Mouse (Mus musculus) embryo, embryonic 11 days (tissue): ENCODE measurements at regions not wholly inside any gene's neighbourhood (a gene's known extent, or its start where the extent isn't known, plus 50 kb on each side); places are given as distances from the start of the nearest gene placed in this dataset.

Experiments used
- DNase-seq: peaks from one replicate; pipeline ENCODE4 v3.0.0-alpha.2; 2015

DNA sequence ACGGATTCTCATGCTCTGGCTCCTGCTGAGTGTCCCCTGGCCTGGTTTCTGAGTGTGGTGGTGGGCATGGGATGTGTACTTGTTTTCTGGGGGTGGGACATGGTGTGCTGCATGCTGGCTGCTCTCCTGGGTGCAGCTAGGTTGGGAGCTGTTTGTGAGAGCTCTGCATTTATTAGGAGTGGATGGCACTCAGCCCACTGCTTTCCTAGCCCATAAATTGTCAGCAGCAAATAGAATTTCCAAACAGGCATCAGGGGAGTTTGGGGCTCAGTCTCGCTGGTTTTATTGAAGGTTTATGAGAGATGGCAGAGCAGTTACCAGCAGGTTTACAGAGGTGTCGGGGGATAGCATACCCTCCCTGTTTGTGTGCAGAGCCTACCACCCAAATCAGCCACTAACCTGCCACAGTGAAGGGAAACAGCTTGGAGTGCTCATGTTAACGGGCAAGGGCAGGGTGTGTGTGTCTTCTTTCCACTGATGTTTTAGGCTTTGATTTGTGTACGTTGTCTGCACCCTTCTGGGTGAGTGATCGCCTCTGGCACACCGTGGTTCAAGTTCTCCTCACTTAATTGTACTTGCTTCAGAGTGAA is 372.6 kb downstream of the Eipr1 start:
- DNase-seq, result no peak

DNA sequence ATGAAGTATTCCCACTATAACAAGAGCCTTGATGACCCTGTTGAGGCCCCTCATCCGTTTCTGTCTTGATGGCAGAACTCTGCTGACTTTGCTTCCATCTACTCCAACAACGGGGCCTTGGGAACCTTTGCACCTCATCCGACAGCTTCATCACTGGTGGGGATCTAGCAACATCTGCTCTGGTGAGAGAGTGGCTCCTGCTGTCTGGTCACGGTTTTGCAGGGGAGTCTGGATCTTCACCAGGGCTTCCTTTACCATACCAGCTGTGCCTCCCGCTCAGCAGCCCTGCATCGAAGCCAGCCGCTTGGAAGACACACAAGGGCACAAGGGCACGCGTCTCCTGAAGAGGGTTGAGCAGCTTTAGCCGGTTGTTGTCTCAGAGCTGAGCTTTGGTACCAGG is 377.2 kb downstream of the Eipr1 start:
- peak; percentile 57 for DNase-seq

DNA sequence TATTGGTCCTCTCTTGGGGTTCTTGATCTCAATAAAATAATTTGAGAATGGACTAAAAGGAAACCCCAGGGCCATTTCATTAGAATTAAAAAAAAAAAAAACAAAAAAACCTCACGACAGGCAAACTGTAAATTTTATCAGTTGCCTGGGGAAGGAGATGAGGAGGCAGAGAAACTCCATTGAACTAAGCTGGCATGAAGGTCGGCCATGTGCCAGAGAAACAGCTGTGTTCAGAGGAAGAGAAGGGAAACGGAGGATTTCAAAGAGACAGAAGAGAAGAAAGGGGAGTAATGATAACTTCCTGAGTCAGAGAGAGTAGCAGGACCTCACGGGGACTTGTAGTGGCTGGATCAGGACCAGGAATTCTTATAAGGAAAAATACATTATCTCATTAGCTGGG is 377.7 kb downstream of the Eipr1 start:
- no peak for DNase-seq

DNA sequence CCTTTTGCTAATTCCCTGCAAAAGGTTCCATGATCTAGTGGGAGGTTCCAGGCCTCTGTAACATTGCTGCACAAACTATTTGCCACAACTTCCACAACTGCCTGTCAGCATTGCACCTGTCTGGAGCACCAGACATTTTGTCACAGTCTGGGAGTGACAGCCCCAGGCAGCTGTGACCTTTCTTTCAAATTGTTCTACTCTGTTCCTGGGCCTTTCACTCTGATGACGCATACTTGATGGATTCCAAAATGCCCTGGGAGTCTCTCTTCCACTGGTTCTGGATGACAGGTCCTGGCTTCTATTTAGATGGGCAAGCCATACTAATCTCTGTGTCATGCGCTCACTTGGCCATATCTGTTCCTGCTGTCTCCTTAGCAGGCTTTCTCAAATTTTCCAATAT is 382.7 kb downstream of the Eipr1 start:
- no peak for DNase-seq

DNA sequence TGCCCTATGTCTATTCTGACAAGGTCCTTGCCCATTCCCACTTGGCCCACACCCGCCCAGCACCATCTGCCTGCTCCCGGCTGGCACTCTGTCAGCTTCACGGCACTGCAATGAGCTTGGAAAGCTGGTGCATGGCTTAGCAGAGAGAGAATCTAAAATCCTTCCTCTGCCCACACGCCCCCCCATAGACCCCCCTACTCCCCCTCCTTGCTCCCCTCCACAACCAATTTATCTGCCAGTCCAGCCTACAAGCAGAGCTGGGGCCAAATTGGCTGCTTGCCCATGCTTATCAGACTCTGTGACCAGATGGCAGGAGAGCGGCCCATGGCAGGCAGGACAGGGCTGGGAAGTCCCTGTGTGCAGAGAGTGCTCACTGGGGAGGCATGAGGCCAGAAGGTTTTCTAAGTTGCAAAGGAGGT is 385.3 kb downstream of the Eipr1 start:
- no peak for DNase-seq

DNA sequence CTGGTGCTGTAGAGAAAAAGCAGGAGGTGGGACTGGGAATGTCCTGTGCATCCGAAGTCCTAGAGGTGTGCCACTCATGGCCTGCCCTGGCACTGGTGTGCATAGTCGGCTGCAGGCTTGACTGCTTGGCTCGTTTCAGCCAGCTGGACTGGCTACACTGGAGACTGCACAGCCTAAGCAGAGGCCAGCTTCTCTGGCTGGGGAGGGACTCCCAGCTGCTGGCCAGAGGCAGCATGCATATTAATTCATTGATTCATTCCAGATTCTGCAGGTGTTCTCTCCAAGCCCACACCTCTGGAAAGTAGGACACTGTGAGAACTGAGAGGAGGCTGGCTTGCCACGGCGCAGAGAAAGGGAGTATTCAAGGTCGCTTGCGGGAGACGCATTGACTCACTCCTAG is 385.9 kb downstream of the Eipr1 start:
- DNase-seq, result no peak

DNA sequence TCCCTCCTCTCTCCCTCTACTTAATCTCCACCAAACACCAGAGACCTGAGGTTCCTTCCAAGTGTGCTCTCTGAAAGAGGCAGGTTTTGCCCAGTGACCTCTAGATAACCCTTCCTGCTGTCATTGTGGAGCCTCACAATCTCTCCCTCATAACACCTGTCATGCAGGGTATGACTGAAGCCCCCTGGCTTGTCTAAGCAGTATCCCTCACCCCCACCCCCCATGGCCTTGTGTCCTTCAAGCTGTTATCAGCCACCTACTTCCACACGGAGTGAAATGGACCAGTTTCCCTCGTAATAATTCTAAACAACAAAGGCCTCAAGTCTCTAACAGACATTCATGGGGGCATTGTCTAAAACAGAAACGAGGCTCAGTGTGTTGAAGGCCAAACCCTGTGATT is 387.6 kb upstream of the Myt1l start:
- DNase-seq, result no peak

DNA sequence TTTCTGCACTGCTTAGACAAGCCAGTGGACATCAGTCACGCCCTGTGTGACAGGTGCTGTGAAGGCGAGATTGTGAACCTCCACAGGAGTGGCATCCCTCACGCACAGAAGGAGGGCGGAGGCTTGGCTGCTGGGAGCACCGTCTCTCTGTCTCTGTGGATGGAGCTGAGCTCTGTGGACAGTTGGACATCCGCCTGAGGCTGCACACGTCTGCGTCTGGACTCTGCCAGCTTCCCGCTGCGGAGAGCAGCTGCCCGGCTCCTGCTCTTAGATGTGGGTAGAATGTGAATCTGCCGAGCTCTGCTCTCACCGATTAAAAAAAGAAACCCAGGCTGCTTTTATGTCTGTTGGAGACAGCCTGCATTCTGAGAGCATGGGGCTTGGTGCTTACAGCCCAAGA is 387.1 kb upstream of the Myt1l start:
- no peak for DNase-seq

DNA sequence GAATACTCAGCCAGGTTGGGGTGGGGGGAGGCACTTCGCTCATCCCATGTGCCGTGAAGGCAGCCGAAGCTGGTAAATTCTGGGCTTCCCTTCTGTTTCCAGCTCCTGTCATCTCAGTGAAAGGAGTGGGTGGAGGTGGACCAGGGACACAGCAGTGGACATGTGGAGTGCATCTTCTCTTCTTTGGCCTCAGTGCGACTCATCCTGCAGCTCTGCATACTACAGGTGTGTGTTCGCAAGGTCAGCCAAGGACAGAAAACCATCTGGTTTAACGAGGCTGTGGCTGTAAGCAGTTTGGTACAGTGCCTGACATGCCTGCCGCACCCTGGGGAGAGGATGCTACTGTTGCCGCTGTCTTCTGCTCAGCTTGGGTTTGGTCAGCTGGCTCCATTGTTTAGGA is 386.3 kb upstream of the Myt1l start:
- no peak for DNase-seq

DNA sequence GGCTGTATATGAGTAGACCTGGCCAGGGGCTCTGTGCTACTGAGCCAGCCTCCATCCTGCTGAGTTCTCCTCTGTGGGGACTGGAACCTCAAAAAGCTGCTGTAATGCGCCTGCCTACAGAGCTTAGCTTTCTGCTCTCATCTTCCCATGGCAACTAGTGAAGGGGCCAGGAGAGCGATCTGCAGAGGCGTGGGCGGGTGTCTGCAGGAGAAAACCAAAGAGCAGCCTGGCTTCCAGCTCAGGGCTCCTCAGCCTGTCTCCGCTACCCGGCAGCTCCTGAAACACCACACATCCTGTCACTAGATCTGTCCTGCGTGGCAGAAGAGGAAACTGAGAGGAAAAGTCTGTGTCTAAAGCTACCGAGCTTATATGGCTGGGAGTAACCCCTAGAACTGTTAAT is 384.9 kb upstream of the Myt1l start:
- DNase-seq, result no peak

DNA sequence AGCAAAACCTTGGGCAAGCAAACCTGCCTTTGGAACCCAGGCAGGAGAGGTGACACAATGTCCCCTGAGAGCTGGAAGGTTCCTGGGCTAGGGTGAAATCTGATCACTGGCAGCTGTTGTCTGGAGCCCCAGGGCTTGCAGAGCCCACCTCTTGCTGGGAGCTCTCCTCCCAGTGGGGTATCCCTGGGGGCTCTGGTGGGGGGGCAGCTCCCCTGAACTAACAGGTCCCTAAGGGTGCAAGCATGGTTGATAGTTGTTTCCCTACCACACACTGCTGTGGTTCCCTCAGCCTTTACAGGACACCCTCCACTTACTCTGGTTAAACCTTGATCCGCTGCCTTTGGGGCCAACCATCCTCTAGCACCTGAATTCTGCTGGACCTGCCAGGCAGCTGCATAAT is 367.3 kb upstream of the Myt1l start:
- no peak for DNase-seq

DNA sequence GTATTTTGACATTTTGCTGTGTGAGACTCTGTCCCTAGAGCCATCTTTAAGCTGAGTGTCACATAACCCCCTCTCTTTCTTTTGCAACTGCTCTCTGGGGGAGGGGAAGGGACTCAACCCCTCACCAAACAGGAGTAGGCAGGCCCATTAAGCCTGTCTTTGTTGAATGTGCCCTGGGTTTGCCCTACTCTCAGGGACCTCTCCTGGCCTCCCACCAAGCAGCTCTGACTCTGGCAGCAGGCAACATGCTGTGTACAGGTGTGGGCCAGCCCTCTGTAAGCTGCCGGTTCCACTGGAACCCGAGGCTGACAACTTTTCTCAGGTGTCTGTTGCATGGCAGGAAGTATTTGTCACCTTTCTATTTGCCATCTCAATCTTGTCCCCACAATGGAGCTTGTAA is 366.6 kb upstream of the Myt1l start:
- DNase-seq, result no peak

DNA sequence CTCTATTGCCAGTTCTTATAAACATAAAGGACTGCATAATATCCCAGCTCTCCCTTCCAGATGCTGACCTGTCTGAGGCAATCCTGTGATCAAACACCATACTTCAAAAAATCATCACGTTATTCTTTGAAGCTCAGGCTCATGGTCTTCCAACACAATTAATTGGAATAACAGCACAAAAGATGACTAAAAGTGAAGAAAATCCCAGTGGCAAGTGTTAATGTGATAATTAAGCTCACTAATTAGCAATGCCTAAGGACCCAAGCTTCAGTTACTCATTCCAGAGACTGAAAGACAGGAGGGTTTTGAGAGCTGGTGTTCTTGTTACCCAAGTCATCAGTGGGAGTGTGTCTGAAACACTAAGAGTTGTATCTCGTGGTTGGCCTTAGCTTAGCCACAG is 363.5 kb upstream of the Myt1l start:
- DNase-seq, result no peak

DNA sequence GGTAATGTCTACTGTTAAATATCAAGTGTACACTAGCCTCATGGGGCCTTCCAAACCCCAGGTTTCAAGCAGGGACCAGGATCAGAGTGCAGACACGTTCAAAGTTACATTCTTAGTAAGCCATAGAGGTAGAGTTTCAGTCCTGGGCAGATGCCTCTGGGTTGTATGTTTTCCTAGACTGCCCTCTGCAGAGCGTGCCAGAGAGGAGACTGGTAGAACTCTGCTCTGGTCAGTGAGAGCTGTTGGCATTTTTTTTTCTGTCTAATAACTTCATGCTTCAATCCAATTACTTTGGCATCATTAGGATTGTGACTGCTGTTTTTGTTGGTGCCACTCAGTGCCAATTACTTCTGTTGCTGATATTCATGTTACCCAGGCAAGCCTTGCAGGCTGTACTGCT is 361.9 kb upstream of the Myt1l start:
- DNase-seq, result no peak

DNA sequence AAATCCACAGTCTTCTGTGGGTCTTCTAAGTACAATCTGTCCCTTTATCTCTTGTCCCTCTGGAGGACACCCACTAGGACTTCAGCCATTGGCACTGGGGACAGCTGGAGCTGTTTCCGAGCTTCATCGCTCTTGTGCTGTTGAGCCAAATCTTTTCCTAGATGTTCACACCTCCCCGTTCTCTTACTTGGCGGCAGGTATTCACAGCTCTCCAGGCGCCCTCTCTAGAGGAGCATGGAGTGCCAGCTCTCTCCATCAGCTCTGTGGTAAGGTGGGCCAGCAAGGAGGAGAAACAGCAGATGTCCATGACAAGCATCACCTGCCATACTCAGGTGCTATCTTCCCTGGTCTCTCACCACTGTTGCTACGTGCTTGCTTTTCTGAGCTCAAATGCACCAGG is 360.3 kb upstream of the Myt1l start:
- DNase-seq, result no peak

DNA sequence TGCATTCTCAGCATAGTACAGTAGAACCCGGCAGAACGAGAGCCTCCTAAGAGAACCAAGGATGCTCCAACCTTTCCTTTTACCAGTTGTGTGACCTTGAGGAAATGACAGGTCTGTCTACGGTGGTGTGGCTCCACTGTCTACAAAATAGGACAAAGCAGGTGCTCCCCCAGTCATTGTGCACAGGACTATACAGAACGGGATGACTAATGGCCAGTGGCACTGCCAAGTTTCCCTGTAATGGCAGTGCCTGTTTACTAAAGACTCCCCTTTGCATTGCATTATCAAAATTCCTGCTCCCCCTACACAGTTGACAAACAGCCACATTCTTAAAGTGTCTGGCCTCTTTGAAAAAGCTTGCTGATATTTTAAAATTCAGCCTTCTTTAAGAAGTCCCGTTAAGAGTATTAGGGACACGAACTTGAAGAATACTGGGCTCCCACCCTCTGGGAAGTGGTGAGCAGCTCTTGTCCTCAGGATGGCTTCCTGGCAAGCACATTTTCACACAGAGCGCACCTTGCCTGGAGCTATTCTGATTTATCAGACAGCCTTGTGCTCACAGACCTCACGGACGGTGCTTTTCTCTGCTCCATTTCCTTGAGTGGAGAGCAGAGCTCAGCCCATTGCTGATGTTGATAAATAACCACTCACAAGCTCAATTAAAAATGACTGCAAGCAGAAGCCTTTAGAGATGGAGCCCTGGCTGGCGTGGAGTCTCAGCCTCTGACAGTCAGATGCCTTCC is 352.3 kb upstream of the Myt1l start:
- DNase-seq, result no peak

DNA sequence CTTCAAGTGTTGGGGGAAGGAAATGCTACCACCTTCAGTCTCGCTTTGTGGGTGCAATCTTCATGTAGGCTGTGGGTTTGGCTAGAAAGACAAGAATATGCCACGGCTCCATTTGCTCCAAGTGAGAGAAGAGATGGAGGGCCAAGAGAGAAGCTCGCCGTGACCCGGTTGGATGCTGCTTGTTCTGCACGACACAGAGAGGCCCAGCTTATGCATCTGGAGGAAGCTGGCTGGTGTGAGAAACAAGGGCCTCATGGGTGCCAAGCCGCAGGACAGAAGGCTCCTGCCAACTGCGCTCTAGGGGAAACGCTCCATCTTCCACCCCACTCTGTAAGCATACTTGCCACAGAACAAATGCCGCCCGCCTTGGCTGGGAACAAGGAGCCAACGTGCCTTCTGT is 351.0 kb upstream of the Myt1l start:
- DNase-seq, result no peak

DNA sequence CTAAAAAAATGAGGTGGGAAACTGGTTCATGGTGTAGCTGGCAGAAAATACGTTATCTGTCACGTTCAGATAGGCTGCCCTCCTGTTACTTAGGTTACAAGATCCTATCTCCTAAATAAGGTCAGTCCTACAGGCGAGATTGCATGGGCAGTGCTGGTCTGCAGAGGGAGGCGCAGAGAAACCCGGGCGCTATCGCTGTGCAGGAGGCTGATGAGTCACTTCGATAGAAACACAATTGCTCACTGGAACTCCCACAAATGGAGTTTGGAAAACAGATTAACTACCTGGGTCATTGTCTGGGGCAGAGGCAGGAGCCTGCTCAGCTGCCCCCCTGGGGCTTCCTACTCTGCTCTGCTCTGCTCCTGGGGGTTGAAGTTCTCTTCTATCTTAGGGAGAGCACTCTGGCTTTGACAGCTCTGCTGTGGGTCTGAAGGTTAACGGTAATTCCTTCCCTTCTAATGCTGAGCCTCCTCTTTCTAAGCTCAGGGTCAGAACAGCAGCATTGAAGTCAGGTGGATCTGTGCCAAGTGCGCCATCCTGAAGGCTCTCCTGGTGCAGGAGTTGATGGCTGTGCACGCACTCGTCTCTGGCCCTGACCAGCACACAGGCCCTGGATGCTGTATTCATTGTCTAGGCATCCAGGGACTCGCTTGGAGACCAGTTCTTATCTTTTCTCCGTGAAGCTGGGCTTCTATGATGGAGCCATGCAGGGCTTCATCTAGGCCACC is 349.9 kb upstream of the Myt1l start:
- DNase-seq, result no peak

DNA sequence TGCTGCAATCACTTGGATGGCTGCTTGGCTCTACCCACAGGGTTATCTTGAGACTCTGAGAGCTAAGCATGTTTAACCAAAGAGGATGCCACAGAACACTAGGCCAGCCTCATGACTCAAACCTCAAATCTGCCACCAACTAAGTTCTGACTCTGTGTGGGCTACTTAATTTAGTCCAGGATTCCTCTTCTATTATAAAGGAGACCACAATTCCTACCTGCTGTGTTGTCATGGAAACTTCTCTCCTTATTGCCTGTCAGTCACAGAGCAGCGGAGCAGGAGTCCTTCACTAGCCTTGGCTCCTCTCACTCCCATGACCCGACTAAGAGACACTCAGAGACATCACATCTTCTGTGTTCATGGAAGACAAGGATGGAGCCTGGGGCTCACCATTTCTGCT is 348.8 kb upstream of the Myt1l start:
- peak; percentile 31 for DNase-seq

DNA sequence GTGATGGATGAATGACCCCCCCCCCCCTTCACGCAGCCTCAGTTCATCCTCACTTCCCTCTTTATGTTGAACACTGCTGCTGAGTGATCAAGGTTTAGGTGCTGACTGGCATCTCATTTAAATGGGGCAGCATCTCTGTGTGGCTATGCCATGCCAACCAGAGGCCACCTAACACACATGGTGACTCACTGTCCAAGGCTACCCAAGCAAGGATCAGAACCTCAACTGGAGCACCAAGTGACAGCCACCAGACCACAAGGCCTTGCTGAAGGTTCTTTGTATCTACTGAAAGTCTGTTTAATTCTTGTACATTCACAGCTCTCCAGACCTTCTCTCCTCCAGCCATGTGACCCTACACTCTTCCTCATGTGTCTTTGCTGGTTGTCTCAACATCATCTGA is 347.6 kb upstream of the Myt1l start:
- no peak for DNase-seq

DNA sequence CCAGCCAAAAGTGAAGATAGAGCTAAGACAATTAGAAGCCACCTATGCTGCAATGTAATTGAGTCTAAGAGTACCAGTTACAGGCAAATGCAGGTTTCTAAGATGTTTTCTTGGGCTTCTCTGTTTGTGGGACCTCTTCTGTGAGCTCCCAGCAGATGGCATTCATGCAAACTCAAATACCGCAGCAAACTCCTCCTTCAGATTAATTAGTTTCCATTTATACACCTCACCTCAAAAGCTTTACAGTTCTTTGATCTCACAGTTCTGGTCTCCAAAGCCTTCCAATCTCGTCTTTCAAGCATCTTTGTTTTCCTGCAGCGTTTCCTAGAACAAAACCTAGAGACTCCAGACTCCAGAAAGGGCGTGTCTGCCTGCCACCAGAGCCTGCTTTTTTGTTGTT is 340.6 kb upstream of the Myt1l start:
- no peak for DNase-seq

DNA sequence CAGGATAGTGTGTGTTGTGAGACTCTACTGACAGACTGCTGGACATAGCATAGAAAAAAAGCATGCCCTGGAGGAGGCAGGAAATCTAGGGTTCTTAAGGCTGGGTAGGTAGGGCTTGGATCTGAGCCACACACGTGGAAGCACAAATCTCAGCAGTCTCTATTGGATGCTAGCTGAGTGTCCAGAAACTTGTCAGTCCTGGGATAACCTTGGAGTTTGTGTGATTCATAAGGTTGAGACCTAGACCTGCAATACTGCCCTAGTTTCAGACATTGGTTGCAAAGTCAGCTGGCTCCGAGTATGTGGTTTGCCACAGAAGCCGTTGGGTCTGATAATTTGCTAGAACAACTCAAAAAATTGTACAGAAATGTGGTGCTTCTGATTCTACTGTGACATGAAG is 335.8 kb upstream of the Myt1l start:
- DNase-seq, result no peak

DNA sequence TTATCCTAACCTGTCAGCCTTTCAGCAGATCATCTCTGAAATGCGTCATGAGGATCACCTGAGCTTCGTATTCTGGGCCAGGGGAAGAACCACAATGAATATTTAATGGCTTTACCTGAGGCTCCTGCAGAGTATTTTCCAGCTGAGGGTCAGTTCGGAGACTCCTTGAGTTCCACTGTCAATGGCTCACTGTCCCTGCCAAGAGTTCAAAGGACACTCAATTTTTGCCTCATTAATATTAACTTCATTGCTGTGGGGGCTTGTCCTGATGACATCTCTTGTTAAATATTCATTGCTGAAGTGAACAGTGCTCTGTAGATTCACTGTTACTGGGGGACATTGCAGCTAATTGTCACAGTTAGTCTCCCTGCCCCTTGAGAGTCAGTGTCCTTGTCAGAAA is 316.2 kb upstream of the Myt1l start:
- DNase-seq, result no peak

DNA sequence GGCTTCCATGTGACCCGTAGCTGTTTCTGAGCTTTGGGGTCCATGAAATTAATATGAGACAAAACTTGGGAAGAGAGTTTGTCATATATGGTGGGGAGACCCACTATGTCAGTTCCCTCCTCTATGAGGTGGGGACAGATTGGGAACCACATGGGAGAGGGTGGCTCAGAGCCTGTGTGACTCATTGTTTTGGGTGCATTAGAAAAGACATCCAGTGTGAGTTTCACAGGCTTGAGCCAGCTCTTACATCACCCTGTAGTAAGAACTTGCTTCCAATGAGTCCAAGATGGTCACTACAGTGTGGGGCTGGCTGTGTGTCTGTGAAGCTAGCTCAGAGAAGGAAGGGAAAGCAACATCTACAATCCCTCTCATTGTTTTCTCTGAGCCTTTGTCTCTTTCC is 314.6 kb upstream of the Myt1l start:
- DNase-seq, result no peak

DNA sequence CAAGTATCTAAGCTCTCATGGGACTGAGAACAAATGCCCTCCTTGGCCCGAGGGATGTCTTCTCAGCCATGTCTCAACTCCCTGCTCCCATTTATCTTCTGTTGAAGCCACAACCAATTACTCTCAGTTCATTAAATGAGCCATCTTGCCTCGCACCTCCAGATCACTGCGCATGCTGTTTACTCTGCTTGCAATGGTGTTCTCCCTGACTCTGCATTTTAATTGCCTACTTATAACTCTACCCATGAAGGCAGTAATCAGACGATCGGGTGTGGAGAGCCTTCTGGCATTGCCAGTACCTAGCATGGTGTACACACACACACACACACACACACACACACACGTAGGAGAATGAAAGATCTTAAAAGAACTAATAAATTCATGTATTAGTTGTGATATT is 306.1 kb upstream of the Myt1l start:
- no peak for DNase-seq
